Mouse (Mus musculus): ENCODE data around the gene Pip5k1a.
"Not testable (repeated sequence)": the region's sequence is repeated elsewhere in the genome, so short reads cannot be mapped to it uniquely, and the experiment has no call there.

Gene Pip5k1a

DNA sequence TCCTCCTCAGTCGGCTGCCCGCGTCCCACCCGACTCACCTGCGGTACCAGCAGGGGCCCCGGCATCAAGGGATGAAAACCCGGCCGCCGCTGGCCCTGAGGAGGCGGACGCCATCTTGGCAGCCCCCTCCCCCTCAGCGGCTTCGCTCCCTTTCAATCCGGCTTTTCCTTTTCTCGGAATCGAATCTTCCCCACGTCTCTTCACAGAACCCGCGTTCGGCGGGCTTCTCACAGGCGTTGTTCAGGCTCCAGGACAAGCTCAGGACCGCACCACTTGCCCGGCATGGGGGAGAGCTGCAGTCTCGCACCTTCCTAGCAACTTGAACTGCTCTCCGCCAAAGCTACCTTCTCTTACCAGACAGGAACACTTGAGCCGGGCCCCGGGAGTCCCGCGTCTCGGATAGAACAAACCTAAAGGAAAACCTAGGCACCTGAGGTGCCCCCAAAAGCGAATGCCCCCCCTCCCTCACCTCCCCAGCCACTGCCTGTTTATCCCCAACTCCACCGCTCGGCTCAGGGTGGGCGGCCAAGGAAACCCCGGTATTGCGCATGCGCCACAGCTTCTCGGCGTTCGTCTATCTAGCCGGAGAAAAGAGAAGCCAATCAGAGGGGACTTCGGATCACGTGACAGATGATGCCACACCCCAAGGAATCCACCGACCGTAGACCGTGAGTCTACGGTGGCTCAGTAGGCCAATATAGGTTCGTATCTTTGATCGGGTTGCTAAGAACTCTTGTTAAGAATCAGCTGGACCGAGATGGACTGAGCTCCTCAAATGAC is at the start of gene Pip5k1a:
Gene Pip5k1a (minus strand): TSS at position 593 of the 780 bp plus-strand sequence.
- DNase-seq, result peak; percentile 92 to 94

DNA sequence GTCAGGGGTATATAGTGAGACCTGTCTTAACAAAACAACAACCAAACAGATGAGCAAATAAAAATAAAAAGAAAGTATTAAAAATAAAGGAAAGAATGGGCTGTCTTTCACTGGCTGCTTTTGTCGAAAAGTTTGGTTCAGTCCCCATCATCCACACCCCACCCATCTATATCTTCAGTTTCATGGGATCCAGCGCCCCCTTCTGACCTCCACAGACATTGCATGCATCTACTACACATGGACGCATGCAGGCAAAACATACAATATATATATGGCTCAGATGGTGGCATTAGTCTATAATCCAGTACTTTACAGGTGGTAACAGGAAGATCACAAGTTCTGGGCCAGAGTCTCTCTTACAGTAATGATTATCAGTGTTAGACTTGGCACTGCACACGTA is 47.1 kb upstream of the Pip5k1a start:
- peak; percentile 82 to 86 for DNase-seq

DNA sequence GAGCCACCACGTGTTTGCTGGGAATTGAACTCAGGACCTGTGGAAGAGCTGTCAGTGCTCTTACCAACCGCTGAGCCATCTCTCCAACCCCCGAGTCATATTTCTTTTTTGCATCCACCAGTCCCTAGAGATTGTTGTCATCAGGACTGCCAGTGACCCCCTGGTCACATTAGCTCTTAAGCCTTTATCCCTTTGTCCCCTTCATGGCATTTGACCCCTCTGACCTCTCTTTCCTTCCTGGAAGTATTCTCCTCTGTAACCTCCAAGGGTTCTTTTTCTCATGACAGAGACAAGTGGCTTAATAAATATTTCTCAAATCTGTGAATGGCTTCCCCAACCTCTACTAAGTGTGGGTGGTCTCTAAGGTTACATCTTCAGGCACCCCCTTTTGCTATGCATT is 41.2 kb upstream of the Pip5k1a start:
- DNase-seq, result no peak

DNA sequence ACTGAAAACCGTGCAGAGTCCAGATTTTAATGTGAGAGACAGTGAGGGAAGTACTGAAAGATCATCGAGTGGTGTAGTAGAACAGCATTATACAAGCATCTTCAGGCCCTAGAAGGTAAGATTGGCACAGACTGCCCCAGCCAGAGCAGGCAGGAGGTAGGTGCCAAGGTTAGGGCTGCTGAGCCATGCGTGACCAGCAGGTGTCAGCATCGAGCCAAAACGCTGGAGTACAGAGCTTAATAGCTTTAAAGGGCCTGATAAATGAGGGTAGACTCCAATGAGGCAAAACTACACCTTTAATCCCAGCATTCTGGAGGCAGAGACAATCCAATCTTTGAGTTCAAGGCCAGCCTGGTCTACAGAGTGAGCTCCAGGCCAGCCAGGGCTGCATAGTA is 35.9 kb upstream of the Pip5k1a start:
- DNase-seq, result peak; percentile 93 to 94

DNA sequence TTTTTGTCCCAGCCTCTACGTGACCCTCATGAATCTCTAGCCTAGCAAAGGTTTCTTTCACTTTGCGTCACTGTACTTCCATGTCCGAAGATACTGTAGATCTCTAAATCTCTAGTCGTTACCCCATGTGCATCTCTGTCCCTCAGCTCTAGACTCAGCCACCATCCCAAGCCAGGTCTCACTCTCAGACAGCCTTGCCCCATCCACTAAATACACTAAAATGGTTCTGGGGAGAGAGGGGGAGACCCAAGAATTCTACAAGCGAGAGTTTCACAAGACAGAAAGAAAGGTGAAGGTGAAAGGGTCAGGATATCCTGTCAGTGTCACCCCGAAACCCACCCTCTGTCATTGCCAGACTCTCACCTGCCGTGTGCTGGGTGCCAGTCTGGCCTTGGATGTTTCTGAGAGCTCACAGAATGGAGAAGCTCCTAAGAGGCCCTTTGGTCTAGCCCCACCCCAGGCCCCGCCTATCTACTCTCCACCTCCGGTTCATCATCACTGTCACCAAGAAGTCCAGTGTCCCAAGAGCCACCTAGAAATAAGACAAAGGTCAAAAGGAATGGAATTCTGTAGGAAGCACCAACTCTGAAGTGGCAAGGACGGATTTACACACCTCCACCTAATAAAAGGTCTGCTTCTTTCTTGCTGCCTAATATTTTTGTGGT is 35.4 kb upstream of the Pip5k1a start, which contains the start of gene Tnfaip8l2:
Gene Tnfaip8l2 (minus strand): TSS at position 409 of the 665 bp plus-strand sequence.
- DNase-seq, result peak; percentile 78 to 82

DNA sequence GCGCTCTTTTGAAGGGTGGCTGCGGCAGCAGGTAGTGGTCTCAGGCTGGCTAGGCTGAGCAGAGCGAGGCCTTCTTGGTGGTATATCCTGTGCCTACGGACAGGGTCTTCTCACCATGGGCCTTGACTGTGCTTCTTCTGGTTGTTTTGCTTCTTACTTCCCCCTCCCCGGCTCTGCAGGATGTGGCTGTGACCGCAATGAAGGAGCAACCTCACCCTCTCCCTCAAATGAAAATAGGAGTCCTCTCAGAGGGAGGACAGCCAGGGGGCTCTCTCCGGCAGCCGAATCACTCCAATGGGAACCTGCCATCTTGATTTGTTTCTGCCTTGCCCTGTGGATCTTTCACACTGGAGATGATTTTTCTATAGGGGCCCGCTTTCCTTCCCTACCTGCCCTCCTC is 34.7 kb upstream of the Pip5k1a start:
- DNase-seq, result peak; percentile 62 to 68

DNA sequence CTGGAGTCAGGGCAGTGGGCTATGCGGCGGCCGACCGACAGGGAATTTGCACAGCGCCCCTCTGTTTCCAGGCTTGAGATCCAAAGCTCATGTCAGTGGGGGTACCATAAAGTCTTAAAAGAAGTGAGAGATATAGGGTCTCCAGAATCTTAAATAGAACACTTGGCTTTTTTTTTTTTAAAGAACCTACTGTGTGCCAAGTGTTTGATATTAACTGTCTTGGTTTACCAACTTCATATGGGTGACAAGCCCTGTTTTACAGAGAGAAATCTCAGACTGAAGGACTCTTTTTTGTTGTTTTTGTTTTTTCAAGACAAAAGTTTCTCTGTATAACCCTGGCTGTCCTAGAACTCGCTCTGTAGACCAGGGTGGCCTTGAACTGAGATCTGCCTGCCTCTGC is 34.1 kb upstream of the Pip5k1a start:
- no peak for DNase-seq

DNA sequence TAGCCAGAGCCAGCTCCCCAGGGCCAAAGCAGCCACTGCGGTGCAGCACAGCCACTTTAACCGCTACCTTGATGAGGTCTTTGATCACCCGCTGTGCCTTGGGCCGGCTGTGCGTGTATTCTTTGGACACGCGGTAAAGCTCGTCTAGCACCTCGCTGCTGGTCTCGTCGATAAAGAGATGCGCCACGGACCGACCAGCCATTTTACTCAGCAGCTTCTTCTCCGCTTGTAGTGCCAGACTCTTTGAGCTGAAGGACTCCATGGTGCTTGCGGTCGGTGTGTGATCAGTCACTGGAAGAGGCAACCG is 33.5 kb upstream of the Pip5k1a start:
- no peak for DNase-seq

DNA sequence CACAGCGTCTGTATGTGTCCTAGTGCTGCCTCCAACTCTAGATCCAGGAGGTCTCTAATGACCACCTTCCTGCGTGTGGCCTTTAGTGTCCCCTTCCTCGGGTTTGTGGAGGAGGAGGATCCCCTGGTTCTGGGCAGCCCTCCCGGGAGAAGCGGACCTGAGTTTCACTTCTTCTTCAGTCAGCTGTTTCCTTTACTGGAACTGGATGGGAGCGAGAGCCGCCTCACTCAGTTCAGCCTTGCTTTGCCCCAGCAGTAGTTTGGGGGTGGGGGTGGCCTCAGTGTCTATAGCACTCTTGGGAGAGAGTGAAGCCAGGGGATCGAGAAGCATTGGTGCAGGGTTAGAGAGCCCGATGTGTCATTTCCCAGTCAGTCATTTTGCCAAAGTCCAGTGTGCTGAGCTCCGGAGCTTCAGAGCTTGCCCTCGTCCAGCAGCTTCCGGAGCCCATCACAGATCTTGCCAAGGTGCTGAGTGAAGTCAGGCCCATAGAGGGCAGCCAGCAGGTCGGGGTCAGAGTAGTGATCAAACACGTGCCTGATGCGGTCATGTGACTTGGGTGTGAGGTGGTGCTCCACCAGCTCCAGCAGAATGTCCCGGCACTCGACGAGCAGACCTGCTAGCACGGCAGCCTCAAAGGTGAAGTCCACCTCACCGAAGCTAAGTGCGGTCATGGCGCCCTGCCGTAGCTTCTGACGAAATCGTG is 33.0 kb upstream of the Pip5k1a start:
- no peak for DNase-seq

DNA sequence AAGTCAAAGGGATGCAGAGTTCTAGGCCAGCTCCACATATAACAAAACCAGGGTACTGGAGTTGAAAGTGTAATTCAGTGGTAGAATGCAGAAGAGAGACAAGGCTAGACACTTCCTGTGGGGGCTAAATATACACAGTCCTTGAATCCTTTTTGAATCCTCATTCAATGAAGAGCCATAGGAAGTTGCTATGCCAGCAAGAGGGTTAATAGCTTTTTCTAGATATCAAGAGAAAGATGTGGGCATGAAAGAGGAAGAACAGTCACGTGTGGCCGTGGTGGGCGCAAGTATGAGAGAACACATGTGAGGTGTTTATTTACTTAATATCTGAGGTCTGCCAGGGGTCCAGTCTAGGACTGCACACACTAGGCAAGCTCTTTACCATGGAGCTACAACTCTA is 29.6 kb upstream of the Pip5k1a start:
- peak; percentile 59 to 65 for DNase-seq

DNA sequence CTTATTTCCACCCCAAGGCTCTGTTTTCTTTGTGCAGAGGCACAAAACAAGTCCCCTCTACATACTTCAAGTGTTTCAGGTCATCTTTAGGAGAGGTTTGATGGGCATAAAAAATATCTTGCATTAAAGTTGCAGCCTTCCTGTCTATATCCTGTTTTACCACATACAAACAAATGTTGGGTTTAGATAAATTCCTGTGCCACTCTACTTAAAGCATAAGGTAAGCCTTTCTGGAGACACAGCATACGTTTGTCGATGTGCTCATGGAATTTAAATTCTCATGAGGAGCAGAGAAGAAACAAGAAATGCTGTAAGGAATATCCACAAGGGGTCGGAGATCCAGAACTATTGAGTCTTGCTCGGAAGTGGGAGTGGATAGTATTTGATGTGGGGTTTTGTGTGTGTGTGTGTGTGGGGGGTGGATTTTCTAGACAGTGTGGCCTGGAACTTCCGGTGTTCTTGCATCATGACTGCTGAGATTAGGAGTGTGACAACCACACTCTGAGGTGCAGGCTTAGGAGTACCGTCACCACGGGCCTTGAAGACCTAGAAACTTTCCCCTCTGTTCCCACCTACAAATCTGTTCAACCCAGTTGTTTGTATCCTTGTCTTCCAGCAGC is 28.8 kb upstream of the Pip5k1a start:
- peak; percentile 16 to 30 for DNase-seq

DNA sequence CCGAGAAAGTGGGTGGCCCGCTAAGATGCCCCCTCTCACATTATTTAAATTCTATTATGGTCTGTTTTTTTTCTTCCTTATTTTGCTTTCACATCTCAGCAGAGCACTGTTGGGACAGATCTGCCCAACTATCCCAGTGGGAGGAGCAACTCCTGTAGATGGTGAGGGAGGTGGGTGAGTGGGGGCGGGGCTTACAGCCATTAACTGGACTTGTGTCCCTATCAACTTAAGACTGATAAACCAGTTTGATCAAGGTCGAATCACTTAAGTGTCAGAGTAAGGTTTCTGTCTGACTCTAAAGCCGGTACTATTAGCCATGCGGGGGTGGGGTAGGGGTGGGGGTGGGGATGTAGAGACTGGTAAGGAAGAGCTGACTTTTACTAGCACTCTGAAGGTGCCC is 28.3 kb upstream of the Pip5k1a start:
- peak; percentile 48 to 54 for DNase-seq

DNA sequence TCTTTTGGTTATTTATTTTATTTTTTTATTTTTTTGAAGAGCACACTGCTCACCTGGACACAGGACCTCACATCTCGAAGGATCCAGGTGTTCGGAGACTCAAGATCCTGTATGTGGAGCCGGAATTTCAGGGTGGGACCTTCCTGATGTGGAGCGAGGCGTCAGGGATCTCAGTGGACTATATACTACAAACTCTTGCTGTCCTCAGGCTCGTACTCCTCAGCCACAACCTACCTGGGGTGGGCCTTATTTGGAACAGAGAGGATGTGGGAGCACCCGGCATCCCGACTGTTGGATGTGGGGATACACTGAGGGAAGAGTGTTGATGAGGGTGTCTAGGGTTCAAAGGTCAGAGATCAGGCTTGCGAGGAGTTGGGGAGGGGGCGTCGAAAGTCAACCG is 27.4 kb upstream of the Pip5k1a start:
- DNase-seq, result not testable (repeated sequence)

DNA sequence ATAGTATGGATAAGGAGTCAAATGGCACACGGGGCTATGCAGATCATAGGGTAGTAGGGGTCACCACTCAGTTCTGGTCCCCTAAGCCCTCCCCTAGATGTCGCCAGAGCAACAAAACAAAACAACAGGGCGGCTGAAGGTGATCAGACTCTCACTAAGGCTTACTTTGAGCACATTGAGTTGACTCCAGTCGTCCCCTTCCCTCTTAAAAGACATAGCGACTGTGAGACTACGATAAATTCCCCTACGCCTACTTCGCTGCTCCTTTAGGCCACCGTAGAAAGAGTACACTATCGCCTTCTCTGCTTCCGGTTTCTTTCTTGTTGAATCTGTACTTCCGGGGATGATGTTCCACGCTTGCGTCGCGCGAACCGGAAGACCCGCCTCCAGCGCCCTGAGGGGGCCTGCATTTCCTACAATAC is 27.0 kb upstream of the Pip5k1a start, which contains the start of the genes Scnm1 and Lysmd1:
Gene Scnm1 (minus strand): TSS at position 332 of the 422 bp plus-strand sequence.
Gene Lysmd1 (plus strand): TSS at position 409 of the 422 bp plus-strand sequence.
- DNase-seq, result peak; percentile 91 to 92

DNA sequence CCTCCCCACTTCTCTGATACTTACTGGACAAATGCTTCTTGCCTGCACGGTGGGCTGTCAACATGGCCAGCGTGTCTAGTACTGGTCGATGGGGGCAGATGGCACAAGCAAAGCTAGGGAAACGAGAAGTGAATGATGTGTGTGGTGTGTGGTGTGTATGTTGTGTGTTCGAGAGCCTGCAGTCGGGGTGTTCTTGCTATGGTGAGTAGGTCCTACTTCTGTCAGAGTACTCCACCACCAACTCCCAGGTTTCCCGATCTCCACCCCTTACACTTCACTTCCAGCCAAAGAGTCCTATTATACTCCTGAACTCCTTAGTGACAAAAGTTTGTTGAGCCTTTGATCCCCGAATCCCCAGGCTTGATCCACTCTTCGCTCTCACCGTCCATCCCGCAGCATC is 26.4 kb upstream of the Pip5k1a start:
- DNase-seq, result peak in 1 of 2 experiments; percentile 4

DNA sequence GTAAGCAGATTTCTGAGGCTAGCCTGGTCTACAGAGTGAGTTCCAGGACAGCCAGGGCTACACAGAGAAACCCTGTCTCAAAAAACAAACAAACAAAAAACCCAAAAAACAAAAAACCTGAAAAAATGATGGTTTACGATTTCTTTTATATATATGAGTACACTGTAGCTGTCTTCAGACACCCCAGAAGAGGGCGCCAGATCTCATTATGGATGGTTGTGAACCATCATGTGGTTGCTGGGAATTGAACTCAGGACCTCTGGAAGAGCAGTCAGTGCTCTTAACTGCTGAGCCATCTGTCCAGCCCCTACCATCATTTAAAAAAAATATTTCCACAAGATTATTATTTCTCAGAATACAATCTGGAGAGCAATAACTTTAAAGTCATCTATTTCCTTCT is 25.7 kb upstream of the Pip5k1a start:
- peak; percentile 37 to 44 for DNase-seq

DNA sequence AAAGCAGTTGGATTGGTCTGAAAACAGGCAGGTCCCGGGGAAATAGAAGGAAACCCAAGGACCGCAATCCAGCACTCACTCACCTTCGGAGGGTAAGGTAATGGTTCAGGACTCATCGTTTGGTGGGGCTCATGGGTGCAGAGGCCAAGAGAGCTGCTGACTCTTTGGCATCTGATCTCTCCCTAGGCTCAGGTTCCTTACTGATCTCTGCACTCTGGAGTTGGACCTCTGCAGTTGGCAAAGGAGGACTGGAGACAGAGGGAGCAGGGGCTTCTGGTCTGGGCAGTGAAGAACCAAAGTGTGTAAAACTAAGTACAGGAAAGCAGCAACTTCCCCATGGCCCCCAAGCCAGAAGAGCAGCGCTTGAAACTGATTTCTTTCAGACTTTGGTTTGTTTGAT is 23.4 kb upstream of the Pip5k1a start:
- no peak for DNase-seq

DNA sequence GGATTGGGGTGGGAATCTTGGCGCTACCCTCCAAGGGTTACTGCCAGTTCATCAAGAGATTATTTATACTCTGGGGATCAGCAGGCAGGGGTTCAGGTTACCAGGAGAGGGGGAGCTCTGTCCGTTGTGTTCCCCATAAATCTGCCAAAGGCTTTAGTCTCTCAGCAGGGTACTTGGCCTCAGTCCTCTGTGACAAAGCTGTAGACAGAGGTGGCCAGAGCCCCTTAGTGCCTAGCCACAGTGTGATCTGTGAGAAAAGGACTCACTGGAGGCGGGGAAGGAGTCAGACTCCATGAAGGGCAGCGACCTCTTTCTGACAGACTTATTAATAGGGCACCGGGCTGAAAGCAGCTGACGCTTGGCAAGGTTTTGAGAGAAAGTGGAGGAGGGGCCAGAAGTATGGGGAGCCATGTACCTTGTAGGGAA is 22.5 kb upstream of the Pip5k1a start:
- no peak for DNase-seq

DNA sequence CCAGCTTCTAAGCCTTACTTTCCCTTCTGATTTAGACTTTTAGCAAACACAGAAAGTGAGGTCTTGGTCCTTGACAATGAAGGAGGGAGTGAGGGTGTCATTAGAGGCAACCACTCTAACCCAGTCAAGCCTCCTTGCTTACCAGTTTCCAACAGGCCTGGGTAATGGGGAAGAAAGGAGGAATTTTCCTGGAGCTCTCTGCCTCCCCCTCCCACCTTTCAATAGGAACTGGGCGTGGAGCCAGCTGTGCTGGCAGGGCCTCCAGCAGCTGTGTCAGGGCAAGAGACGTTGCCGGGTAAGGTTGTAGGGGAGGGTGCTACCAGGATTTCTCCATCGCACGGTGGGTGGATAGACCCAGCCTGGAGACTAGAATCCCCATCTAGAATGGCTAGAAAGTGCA is 18.2 kb upstream of the Pip5k1a start:
- DNase-seq, result no peak

DNA sequence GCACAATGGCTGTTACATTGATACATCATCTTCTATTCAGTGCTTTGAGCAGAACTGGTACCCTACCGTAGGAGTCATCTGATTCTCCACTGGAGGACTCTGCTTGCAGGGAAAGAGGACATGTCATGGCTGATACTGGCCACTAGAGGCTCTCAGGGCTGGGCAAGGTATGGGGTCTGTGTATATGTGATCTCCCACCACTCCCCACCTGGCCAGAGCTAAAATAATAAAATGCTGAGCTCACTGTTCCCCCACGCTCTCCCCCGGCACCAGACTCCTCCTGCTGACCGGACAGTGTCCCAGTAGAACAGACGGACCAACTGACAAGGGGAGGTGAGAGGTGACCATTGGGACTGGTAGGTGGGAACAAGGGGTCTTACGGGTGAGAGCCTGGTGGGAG is 17.5 kb upstream of the Pip5k1a start, which contains the start of gene Tmod4:
Gene Tmod4 (plus strand): TSS at position 231 of the 400 bp plus-strand sequence.
- DNase-seq, result peak; percentile 13 to 32

DNA sequence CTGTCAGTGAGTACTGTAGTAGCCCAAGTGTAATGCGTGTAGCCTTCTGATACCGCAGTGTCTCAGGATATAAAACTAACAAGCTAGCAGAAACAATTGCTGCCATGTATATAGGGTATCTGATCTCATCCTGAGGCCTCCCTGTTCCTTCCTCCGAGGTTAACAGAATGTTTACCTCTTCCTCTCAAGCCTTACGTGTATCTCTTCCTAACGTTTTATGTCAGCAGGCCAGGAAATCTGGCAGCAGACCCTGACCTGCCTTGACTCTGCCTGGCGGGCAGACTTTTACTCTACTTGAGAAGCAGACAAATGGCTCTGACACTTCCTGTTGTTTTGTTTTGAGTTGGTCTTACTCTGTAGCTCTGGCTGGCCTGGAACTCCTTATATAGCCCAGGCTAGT is 14.8 kb upstream of the Pip5k1a start:
- no peak for DNase-seq

DNA sequence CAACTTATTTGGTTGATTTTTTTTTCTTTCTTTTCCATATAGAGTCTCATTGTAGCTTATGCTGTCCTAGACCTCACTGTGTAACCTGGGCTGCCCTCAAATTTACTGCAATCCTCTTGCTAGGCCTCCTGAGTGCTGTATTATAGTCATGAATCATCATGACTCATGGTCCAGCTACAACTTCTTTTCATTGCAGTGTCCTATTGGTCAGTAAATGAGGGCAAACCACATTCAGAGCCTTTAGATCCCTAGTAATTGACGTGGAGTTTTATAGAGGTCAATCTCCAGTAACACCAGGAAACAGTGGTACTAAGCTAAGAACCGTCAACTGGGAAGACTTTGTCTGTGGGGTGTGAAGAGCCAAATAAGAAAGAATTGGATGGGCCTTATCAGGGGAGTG is 11.0 kb upstream of the Pip5k1a start:
- no peak for DNase-seq

DNA sequence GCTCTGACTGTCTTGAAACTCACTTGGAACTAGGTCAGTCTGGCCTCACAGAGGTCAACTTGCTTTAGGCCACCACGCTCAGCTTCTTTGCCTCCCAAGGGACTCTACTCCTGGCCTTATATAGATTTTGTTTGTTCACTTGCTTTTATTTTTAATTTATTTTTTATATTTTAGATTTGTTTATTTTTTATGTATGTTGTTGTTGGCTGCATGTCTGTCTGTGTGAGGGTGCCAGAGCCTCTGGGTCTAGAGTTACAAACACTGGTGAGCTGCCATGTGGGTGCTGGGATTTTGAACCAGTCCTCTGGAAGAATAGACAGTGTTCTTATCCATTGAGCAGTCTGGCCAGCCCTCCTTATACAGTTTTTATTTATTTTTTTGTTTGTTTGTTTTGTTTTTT is 6.0 kb upstream of the Pip5k1a start:
- DNase-seq, result no peak

All from B cell, adult 2 months (primary cell).